Mouse (Mus musculus) embryo, embryonic 10 days (tissue): ENCODE results near the gene Igsf11.
"Not testable (repeated sequence)": the region's sequence is repeated elsewhere in the genome, so short reads cannot be mapped to it uniquely, and the experiment has no call there.

Source experiments
- DNase-seq: peaks from one replicate; pipeline ENCODE4 v3.0.0-alpha.2; 2015; ENCODE audit warnings: low spot score

Gene Igsf11

GRCm38 (mm10) chr16:38983850-38984249 lies 91.4 kb downstream of the Igsf11 start:
- DNase-seq: not testable (repeated sequence)

- DNase-seq: no peak
Measured at GRCm38 (mm10) chr16:38985411-38985810, 92.9 kb downstream of the Igsf11 start.

GRCm38 (mm10) chr16:38986410-38986809 lies 93.9 kb downstream of the Igsf11 start:
- no peak for DNase-seq

- DNase-seq: no peak
Measured at GRCm38 (mm10) chr16:38993711-38994110, 101.2 kb downstream of the Igsf11 start.

GRCm38 (mm10) chr16:38998496-38999258 lies 106.2 kb downstream of the Igsf11 start:
- no peak for DNase-seq

- no peak for DNase-seq
Measured at GRCm38 (mm10) chr16:38999298-38999697, 106.8 kb downstream of the Igsf11 start.

- DNase-seq: no peak
Measured at GRCm38 (mm10) chr16:39006978-39007377, 114.5 kb downstream of the Igsf11 start.

GRCm38 (mm10) chr16:39019449-39019848 lies 127.0 kb downstream of the Igsf11 start:
- DNase-seq: no peak

GRCm38 (mm10) chr16:39025989-39026736 lies 133.7 kb downstream of the Igsf11 start:
- no peak for DNase-seq

- DNase-seq: no peak
Measured at GRCm38 (mm10) chr16:39031350-39031749, 138.9 kb downstream of the Igsf11 start.

GRCm38 (mm10) chr16:39037257-39037656 lies 144.8 kb downstream of the Igsf11 start:
- no peak for DNase-seq

- DNase-seq: peak; percentile 53
Measured at GRCm38 (mm10) chr16:39044381-39044780, 151.9 kb downstream of the Igsf11 start.

- peak; percentile 78 for DNase-seq
Measured at GRCm38 (mm10) chr16:39048889-39049288, 156.4 kb downstream of the Igsf11 start.

- peak; percentile 86 for DNase-seq
Measured at GRCm38 (mm10) chr16:39052971-39053370, 160.5 kb downstream of the Igsf11 start.

- DNase-seq: no peak
Measured at GRCm38 (mm10) chr16:39053779-39054178, 161.3 kb downstream of the Igsf11 start.

GRCm38 (mm10) chr16:39056061-39056460 lies 163.6 kb downstream of the Igsf11 start:
- DNase-seq: peak; percentile 70

GRCm38 (mm10) chr16:39056961-39057360 lies 164.5 kb downstream of the Igsf11 start:
- no peak for DNase-seq

- DNase-seq: no peak
Measured at GRCm38 (mm10) chr16:39058869-39059268, 166.4 kb downstream of the Igsf11 start.

- peak; percentile 74 for DNase-seq
Measured at GRCm38 (mm10) chr16:39062596-39062995, 170.1 kb downstream of the Igsf11 start.

- DNase-seq: peak; percentile 34
Measured at GRCm38 (mm10) chr16:39065576-39065975, 173.1 kb downstream of the Igsf11 start.

GRCm38 (mm10) chr16:39071431-39071830 lies 179.0 kb downstream of the Igsf11 start:
- no peak for DNase-seq
